Mouse (Mus musculus): ENCODE data around the gene Skap1.

GRCm38 (mm10) chr11:96619576-96619975, 155.2 kb downstream of the Skap1 start:
- TF ChIP-seq MYOD1 (IDR thresholded peaks at IDR 0.05; ENCODE audit: control insufficient read depth in 1 of 3, insufficient read length in 2 of 3, low read depth in 2 of 3), result no peak
- TF ChIP-seq POLR2A (IDR thresholded peaks at IDR 0.05; ENCODE audit: insufficient read length, low read depth), result no peak
- TF ChIP-seq POLR2AphosphoS2 (IDR thresholded peaks at IDR 0.05; ENCODE audit: insufficient read length, low read depth), result no peak
- TF ChIP-seq MAX (IDR thresholded peaks at IDR 0.05; ENCODE audit: low read depth), result no peak
